Mouse (Mus musculus) brain, embryonic 18.5 days (tissue): ENCODE data around the gene Cadps.

Experiments
- DNase-seq: peaks from one replicate; pipeline ENCODE4 v3.0.0-alpha.2; 2012; ENCODE audit warnings: low read depth, low spot score

The Cadps gene

DNA sequence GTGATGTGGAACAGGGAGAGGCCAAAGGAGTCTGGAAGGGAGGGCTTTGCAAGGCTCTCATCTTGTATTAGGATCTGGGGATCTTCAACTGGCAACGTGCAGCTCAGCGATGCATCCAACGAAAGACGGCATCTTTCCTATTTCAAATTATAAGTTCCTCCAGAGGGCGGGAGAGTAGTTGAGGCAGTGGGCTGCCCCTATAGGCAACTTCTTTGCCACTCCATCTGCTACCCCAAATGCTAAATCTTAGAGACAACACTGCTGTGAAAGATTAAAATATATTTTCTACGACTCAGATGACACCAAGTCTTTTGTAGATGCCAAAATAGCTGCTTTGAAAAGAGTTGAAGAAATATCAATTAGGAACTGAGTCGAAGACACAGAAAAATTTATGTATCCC lies 315.9 kb downstream of the Cadps start:
- DNase-seq: no peak

DNA sequence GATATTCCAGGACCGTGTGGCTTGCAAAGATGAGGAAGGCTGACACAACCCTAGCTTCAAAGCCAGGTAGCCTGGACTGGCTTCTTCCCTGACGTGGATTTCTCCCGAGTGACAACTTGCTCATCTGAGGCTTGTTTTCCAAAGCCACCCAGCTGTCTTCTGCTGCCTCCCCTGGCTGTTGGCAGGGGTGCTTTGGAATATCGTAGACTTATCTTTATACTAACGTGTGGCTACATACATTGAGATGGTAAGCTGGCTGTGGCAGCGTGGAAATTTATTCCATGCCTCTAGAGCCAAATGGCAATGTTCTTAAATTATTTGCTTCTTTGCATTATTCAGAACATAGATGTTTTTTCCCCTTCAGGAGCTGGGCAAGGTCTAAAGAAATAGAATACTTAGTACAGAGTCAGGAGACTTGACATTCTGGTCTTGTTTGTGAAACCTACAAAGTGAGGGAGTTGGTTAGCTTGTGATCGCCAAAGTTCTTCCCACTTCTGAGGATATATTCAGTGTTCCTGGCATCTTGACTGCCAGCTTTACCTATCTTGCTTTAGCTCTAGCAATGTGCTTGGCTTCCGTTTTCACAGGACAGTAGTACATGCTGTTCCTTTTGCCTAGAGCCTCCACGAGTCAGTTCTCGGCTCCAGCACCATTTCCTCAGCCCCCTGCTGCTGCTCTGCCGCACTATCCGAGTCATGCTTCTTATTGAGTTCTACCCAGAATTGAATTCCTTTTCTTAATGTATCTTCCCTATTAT lies 318.5 kb downstream of the Cadps start:
- no peak for DNase-seq

DNA sequence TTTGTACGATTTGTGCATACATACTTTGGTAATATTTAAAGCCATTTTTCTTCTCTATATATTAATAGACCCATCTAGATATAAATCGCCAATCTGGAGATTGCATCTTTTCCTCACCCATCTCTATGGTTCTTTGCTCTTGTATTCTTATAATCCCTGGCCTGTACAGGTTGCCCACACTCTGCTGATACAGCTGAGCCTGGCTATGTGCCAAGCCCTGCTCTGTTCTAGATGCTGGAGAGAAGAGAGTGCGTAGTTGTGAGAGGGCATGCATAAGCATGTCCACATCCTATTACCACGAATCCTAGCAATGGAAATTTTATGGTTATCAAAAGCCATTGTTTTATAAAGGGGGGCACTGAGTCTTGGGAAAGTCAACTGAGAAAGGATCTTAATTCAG lies 360.7 kb downstream of the Cadps start:
- DNase-seq: no peak

DNA sequence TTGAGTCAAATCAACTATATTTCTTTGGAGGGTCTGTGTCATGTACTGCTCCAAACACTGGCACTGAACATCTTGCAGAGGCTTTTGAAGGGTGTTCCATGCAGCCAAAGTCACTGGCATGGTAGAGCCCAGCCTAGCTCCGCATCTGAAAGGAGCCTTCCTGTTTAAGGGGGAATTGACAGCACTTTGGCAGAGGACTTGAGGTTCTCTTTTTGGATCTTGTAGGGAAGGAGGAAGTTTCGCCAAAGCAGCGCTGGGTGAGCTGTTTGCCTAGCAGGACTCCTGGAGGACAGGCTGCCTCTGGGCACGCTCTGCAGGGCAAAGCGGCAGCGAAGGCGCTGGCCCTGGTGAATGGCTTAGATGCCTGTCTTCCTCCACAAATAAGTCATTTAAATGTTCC lies 363.2 kb downstream of the Cadps start:
- no peak for DNase-seq

DNA sequence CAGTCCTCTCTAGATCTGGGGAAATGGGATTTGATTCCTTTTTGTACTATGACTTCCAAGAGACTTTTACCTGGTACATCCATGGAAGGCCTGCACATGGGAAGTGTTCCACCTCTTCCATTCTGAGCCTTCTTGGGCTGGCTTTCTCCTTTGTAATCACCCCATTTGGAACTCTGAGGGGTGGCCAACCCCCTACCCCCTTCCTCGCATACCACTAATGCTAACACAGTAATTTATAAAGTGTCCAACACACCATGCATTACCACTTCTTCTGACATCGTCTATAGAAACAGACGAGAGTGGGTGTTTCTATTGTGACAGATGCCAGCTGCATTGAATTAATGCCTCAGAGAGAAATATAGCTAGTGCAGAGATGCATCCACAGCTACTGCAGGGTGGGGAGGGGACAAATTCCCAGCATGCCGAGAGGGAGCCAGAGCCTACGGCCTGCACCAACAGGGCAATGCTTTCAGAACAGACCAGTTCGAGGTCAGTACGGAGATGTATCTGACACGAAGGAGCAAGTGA lies 367.8 kb downstream of the Cadps start:
- DNase-seq: no peak

DNA sequence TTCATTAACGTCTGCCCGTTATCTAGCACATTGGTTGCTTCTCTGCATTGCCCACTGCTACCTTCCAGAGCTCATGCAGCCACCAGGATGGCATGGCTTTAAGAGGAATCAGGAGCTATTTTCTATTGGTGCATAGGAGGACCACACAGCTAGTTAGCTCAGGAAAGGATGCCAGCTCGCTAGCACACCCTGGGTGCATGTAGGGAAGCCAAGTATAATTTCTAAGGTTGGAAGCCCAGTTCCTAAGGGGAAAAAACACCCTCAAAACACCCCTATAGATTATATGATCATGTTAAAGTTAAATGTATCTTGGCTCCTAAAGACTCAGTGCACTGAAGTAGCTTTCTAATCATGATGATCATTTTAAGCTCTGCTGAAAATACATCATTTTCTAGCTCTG lies 372.1 kb downstream of the Cadps start:
- DNase-seq: no peak

DNA sequence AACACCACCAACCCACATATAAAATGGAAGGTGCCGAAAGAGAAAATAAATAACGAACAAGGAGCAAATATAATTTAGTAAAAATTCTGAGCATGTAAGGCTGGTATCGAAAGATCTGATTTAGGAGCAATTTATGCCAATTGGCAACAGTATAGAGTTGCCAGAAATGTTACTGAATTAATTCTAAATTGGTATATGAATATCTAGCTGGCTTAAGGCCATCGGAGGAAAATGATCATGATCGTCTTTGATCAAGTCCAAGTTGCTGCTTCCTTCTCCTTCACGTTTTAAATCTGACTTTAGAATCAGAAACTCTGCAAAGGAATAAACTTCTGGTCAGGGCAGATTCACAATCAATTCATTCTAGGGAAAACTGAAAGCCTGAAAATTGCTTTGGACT lies 374.0 kb downstream of the Cadps start:
- no peak for DNase-seq

DNA sequence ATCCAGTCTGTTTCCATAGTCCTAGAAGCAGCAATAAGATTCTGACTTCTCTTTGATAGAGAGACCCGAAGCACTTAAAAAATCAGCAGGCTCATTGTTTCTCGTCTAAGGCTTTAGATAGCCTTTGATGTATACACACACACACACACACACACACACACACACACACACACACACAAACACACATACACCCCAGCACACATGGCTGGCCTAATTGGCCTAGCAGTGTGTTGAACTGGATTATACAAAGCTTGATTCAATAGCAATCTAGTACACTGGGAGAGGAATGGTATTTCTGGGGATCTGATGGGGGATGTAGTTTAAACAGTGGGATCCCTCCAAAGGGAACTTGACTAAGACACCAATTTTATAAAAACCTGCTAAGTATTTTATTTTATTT lies 381.9 kb downstream of the Cadps start:
- no peak for DNase-seq

DNA sequence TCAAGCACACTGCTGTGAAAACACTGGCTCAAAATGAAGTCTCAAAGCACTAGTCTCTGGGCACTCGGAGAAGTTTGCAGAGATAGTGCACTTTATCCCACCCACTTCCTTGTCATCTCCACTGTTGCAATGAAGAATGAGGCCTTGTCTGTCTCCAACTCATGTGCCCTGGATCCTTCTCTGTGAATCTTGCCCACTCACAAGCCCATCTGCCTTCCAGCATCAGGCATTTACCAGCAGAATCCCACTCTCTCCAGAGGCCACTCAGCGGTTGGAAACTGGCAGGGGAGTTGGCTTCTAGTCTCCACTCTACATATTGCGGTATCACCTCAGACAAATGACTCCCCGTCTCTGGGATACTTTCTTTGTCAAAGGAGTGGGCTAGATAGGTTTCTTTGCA lies 384.9 kb downstream of the Cadps start:
- DNase-seq: no peak

DNA sequence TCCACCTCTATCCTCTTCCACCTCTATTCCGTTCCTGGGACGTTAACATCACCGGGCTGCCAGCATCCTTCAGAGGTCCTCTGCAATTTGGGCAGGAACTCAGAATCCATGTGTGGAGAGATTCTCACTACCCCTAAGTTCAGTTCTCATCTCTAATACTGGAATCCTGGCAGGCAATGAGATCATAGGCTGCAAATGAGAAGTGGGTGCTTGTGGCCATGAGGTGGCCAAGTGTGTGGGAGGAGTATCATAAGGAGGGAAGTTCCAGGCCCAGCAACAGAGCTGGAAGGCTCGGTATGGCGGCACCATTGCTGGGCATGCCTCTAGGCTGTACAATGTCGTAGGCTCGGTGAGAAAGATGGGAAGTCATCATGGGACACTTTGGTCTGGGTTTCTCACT lies 385.5 kb downstream of the Cadps start:
- DNase-seq: no peak

DNA sequence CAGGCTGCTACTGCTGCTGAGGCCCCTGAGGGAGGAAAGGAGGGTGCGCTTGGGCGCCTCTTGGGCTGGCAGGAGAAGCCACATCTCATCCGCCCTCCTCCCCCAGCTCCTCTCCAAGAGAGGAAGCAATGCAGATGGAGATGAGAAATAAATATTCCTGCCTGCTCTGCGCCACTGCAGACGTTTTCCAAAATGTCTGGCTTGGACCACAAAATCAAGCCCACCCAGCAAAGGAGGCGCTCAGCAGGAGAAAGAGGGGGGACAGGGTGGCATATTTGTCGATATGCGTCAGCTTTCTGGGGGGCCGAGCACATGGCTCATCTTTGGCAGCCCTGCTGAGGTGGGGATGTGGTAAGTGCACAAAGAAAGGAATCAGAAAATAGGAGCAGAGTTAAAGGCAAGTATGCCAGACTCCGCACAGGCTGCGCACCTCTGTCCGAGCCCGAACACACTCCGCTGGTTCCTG lies 385.9 kb downstream of the Cadps start:
- DNase-seq: no peak

DNA sequence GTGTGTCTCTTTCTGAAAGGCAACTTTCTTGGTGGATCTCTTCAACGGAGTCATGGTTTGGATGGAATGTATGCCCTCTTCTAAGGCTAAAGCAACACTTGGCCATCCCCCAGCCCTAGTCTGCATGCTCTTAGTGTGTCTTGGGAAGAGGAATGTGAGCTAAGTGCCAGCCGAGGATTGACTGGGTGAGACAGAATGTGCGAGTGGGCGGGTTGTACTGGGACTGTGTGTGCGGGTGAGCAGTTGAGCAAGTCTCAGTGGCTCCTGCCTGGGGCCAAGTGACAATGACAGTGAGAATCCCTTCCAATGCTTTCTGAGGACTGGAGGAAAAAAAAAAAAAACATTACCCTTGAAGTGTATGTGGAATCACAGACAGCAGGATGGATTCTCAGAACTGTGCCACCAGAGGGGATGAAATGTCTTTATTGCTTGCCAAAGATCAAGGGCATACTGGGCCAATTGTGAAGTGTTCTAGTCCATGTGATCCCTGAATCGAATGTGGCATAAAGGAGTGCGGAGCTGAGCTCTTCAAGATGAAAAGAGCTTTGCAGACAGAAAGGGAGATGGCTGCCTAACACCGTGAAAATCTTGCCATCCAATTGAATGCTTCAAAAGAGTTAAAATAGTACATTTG lies 394.7 kb downstream of the Cadps start:
- no peak for DNase-seq

DNA sequence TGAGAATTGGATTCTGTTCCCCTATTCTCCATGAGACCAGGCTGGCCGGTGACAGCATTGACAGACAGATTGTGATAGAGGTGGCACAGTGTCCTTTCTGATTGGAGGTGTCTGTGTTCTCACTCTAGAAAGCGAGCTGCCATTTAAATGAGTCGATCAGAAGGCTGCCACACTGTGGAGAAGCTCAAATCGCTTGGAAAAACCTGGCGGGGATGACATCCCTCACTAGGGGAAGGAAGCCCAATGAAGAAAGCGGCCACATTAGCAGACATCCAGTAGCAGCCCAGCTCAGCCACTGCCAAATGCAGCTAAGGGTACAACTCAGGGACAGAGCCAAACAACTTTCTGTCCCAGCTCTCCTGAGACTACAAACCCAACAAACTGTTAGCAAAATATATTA lies 397.6 kb downstream of the Cadps start:
- no peak for DNase-seq

DNA sequence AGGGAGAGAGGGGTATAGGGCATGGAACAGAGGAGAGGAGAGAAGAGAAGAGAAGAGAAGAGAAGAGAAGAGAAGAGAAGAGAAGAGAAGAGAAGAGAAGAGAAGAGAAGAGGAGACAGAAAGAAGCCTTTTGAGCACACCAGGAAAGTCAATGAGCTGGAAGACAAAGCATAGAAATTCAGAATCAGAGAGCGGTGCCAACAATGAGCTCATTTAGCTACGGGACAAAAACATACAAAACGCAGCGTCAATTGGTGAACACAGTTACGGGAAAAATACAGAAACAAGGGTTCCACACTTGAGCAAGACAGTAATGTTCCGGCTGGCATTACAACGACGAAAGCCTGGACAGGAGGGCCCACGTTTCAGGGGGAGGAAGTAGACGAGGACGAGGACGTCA lies 412.6 kb downstream of the Cadps start:
- no peak for DNase-seq

DNA sequence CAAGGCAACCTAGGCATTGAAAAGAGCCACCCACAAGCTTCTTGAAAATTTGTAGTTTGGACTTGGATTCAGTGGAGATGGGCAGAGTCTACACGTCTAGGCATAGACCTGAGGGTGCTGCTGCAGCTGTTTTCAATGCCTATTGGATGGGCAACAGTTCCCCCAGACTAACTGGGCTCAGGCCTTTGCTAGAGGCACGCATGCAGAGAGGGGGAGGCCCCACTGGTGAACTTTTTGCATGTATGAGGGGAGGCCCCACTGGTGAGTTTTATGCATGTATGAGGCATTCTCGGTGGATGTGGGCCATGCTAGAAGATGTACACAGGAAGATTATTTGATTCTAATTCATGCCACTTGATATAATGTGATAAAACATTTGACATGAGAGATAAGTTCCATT lies 413.1 kb downstream of the Cadps start:
- no peak for DNase-seq

DNA sequence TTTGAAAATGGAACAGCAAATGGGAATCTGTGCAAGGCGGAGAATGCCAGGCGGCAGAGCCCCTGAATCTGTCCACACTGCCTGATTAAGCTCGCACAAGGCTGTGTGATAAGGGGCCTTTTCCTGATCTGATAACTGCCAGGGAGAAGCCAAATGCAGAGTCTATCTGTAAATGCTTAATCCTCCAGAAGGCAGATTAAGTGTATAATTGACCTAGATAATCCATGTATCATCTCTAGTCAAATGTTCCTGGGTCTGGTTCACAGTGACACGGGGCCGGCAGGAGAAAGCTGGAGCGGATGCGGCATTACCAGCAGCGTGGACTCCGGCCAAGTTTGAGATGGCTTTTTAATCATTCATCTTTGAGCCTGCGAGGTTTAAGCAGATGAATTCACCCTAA lies 416.3 kb downstream of the Cadps start:
- no peak for DNase-seq

DNA sequence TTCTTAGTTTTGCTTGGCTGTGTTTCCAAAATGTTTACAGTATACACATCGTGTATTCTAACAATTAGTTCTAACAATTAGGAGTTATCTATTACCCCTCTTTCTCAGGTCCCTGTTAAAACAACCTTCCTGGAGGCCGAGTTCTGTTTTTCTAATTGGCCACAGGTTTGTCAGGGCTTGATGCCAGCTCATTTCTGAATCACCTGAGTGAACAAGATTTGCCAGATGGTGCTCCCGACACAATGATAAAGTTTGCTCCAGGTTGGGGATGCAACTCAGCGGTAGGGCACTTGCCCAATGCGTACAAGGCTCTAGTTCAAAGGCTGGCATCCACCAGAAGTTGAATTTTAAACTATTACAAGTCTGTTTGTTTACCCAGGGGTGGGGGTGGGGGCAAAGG lies 417.7 kb downstream of the Cadps start:
- no peak for DNase-seq

DNA sequence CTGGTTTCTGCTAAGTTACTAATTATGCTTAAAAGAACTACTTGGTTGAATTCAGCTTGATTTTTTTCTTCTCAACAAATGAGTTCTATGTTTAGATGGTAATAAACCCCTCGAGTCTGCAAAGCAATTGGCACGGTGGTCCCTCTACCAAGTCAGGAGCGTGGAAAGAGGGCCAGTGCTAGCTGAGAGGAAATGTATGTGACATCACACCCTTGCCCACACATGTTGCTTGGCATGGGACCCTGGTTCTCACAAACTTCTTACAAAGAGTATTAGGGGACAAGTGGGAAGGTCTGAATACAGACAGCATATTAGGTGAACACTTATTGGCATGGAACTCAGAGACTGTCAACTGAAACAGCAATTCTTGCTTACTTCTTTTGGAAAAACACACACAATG lies 418.2 kb downstream of the Cadps start:
- DNase-seq: no peak

DNA sequence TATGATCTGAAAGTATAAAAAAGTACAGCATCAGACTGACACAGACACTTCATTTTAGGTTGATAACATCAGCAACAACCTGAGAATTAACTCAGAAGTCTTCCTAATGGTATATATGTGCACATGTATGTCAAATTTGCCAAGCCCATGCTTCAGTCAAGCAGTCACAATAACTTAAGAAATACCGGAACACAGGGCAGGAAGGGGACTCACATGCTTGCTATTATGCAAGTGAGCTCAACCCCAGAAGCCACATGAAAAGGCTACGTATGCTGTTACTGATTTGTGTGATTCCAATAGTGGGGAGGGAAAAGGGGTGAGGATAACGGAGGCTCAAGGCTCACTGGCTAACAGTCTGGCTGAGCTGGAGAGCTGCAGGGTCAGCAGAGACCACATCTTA lies 418.8 kb downstream of the Cadps start:
- no peak for DNase-seq

DNA sequence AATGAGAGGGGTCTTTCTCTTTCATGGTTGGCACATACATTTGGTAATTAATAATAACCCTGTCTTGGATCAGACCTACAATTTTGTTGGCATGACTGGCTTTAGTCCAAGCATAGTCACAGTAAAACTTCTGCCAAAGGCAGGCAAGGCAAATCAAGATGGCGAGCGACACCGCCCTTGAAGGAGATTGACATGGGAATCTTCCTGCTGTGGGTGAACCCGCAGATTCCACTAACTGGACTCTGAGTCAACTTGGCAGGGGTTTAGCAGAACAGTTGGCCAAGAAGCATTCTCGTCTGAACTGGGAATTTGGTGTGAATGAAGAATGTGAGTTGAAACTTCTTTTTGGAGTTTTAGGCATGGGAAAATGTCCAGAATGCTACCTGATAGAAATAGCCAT lies 422.8 kb downstream of the Cadps start:
- no peak for DNase-seq

DNA sequence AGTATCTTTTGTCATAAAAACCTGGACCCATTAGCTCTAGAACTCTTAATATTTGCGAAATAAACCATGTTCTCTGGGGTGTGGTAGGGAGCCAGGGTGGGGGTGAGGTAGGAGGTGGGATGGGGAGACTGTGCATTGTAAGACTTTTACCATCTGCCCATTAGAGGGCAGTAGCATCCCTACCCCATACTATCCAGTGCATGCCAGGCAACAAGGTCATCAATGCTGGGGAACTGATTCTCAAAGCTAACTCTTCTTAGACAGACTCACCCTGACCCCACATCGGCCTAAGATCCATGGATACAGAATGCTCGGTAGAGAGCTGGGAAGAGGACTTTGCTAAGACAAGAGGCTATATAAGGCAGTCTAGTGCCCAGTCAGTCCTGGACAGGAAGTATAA lies 425.3 kb downstream of the Cadps start:
- DNase-seq: no peak

DNA sequence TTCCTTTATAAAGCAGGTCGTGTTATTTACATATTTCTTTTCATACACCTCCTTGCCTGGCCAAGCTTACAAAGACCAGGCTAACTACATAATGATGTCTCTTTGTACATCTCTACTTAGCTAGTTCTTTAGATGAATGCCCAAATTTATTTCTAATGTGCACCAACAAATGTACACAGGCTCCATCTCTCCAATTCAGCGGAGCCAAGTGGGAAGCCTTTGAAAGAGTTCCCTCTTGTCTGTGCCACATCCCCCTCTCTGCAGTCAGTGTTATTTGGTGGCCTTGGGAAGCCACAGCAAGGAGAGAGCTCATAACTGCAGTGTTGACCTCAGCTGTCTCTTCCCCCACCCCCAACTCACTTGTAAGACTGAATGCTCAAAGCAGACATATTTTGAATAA lies 428.6 kb downstream of the Cadps start:
- no peak for DNase-seq

DNA sequence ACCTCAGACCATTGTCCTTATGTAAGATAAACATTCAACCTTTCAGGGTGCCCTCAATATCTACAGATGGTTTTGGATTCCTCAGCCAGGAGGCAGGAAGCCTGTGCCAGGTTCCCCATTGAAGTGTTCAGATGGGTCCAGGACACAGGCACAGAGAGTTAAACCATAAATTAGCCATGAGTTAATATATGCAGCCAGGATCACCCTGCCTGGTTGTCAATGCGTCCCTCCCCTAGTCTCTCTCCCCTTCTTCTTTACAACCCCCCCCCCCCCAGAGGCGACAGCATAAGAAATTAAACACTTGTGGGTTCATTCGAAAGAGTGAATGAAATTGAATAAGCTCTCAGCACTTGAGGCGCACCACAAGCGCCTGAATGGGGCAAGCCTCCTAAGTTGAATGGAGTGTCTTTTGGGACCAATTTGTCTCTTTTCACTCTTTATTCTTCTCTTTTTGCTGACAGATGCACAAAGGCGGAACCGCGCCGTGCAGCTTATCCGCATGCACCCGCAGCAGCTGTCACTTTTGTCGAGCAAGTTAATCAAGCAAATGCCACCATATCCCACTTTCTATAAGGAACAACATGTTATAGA lies 429.5 kb downstream of the Cadps start:
- peak; percentile 51 for DNase-seq
